8 mouse cellular contexts compared by ENCODE assay signal in the genomic region with DNA sequence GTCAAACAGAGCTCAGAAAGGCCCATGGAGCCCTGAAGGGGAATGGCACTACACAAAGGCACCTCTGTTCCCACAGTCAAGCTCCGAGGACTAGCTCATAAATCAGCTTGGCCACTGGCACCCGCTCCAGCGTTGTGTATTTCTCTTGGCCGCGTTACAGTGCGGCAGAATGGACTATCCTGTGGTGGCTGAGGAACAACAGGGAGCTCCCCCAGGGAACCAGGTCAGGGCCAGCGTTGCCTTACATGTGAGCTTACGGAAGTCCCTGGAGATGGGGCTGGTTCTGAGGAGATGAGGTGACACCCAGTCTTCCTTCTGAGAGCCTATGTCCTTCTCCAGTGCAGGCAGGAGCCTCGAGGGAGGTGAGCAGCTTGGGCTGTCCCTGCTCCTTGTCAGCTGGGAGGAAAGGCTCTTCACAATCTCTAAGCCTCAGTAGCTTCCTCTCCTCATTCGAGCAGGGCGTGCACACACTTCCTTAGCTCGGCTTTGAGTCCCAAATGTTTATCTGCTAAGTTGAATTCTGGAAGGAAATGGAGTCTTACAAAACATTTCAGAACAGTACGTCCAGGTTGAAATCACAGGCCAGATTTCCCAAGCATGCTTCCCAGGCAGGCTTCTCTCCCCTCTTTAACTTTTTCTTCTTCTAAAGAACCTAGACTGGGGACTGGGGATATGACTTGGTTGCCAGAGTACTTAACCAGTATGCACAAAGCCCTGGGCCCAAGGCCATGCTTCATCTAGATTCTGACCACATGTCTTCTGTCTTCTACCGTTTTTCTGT. TPM values are rescaled to one million over a fixed set of nuclear protein-coding genes. Genes with fewer than 3 reads are reported as not detected.
DNase-seq lines count a peak whose midpoint lies in the region; ATAC-seq and TF ChIP-seq lines count a peak whose summit lies in the region.

No protein-coding gene starts in this region.

- TF ChIP-seq EP300 in stomach, postnatal 0 days (optimal IDR thresholded peaks at IDR 0.05) = no peak

- peak; percentile 32 for DNase-seq in 3T3-L1 (ENCODE audit: low read depth, low spot score)
- peak; percentile 86 for DNase-seq in adrenal gland, postnatal 10 days
- peak; percentile 62 to 75 for DNase-seq in frontal cortex, adult 2 months (ENCODE audit: extremely low spot score in 1 of 2, low spot score in 1 of 2)
- peak; percentile 74 for DNase-seq in heart, postnatal 14 days
- peak; percentile 73 to 85 for DNase-seq in layer of hippocampus, postnatal 14 days (ENCODE audit: low spot score in 2 of 2)
- DNase-seq in stomach, postnatal 0 days (ENCODE audit: low spot score) = peak; percentile 45

- whole genome bisulfite sequencing in stomach, postnatal 0 days = 34% methylated on average over 14 of the region's 14 CpGs

- no peak overlapping the region for H3K9ac ChIP-seq in stomach, postnatal 0 days (ENCODE audit: low read length)

- no peaks in the 10 kb centered on the region for H3K27me3 ChIP-seq in stomach, postnatal 0 days (ENCODE audit: control insufficient read depth, insufficient read depth, low read length)

- H3K9me3 ChIP-seq in stomach, postnatal 0 days (ENCODE audit: control insufficient read depth, low read length) = no peaks in the 10 kb centered on the region

- no peaks in the 10 kb centered on the region for H3K4me1 ChIP-seq in stomach, postnatal 0 days (replicated peaks; ENCODE audit: control insufficient read depth, insufficient read depth)

- H3K36me3 ChIP-seq in stomach, postnatal 0 days (ENCODE audit: control insufficient read depth, insufficient read depth, low read length) = no peaks in the 10 kb centered on the region

- H3K4me2 ChIP-seq in stomach, postnatal 0 days (replicated peaks; ENCODE audit: low read depth) = no peak overlapping the region

- H3K4me3 ChIP-seq in stomach, postnatal 0 days (ENCODE audit: low read depth, low read length) = no peak overlapping the region

- peak; percentile 30 for ATAC-seq in megakaryocyte progenitor cell, adult 5-6 weeks (replicated peaks; ENCODE audit: poor library complexity)
- ATAC-seq in stomach, postnatal 0 days (ENCODE audit: low FRiP score, low TSS enrichment) = peak; percentile 70
- ATAC-seq in monocyte, adult 5-6 weeks (replicated peaks; ENCODE audit: insufficient number of reproducible peaks, low FRiP score, low TSS enrichment, poor library complexity, severe bottlenecking) = no peak

- intact Hi-C loops in heart, postnatal 14 days (cut with DNase I) = no loop called here

- no peak for TF ChIP-seq CTCF in stomach, postnatal 0 days (IDR thresholded peaks at IDR 0.05; ENCODE audit: low read depth)

- H3K27ac ChIP-seq in stomach, postnatal 0 days (replicated peaks) = peak overlapping the region; percentile 64; the same call in 1 of the 2 replicates

RNA-seq across cellular contexts. Expression of a gene that starts 59.3 kb away (rescaled TPM):
- 1 to 10 TPM; 6.0 to 8.7 TPM for total RNA-seq in adrenal gland, postnatal 10 days (2021)
- polyA plus RNA-seq in frontal cortex, adult 2 months (2012; rRNA removed) = 27.7 and 30.2 TPM in 2 replicates
- total RNA-seq in heart, postnatal 14 days (2021) = 1 to 10 TPM; 4.3 to 4.7 TPM
- 10 to 100 TPM; 51.9 to 58.0 TPM for total RNA-seq in layer of hippocampus, postnatal 14 days (2021)
- total RNA-seq in megakaryocyte progenitor cell, adult 5-6 weeks (2015) = 0.35 TPM in 1 of 2 replicates, not detected in the other
- total RNA-seq in megakaryocyte progenitor cell, adult 5-6 weeks (2017) = 0.30 TPM in 1 of 2 replicates, not detected in the other
- polyA plus RNA-seq in stomach, postnatal 0 days (2015; fragmentation: Nextera tagmentation; extraction: Ambion mirVana) = 0.38 and 0.42 TPM in 2 replicates
- not detected in 3 replicates for total RNA-seq in monocyte, adult 5-6 weeks (2017)

Comparison
In these comparisons a context has a peak if more than half of its experiments do, and no peak if none do; other contexts are left out.
1. DNase-seq: peak in every context shown above with its lines; median percentile 86 in adrenal gland, postnatal 10 days; 79 in layer of hippocampus, postnatal 14 days; 74 in heart, postnatal 14 days; 68 in frontal cortex, adult 2 months; 45 in stomach, postnatal 0 days; 32 in 3T3-L1.
2. RNA of a gene that starts 59.3 kb away (total RNA-seq): 51.9 to 58.0 TPM in layer of hippocampus, postnatal 14 days; 6.0 to 8.7 TPM in adrenal gland, postnatal 10 days, 4.3 to 4.7 TPM in heart, postnatal 14 days, 0.30 to 0.35 TPM in megakaryocyte progenitor cell, adult 5-6 weeks and not detected in monocyte, adult 5-6 weeks; every median in the first group is over 4 times any median in the second.